9 mouse cellular contexts compared by ENCODE assay signal in the genomic region with DNA sequence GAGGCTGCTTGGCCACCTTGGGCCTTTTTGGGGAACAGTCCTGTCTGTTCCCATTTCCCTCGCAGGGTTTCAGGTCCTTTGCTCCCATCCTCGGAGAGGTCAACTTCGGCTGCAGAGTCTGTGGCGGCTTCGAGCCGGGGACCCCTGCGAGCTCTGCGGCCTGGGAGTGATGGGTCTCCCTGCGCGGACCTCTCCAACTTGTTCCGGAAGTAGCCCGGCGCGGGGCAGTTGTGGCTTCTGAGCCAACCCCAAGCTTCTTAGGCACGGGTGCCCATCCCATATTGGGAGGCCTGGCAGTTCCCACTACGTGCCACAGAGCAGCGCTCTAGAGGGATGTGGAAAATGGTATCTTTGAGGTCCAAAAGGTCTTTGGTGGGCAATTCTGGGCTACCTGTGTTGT. TPM values are rescaled to one million over a fixed set of nuclear protein-coding genes. Genes with fewer than 3 reads are reported as not detected.
A peak's percentile ranks its signal among the peaks of the same experiment; 100 is the strongest.
DNase-seq lines count a peak whose midpoint lies in the region; ATAC-seq lines count a peak whose summit lies in the region.
"Not testable (repeated sequence)": the region's sequence is repeated elsewhere in the genome, so short reads cannot be mapped to it uniquely, and the experiment has no call there.
"Had no signal": no experiment of that assay in that cellular context is flagged by ENCODE, and none has a peak within 500 bp of the region (broad histone marks: within the 10 kb centered on the region; RNA-seq: fewer than 3 reads in every experiment).

No protein-coding gene starts in this region.

- not testable (repeated sequence) for ATAC-seq in heart, embryonic 15.5 days (replicated peaks; ENCODE audit: insufficient number of reproducible peaks, insufficient read depth, low FRiP score, low read depth); intestine, embryonic 15.5 days; limb, embryonic 13.5 days (ENCODE audit: low FRiP score, low read depth); neural tube, embryonic 14.5 days (ENCODE audit: low read depth)

- not testable (repeated sequence) for H3K9ac ChIP-seq in heart, embryonic 15.5 days; intestine, embryonic 15.5 days; limb, embryonic 13.5 days; neural tube, embryonic 14.5 days (replicated peaks; ENCODE audit: low read depth, low read length)

- DNase-seq in adrenal gland, postnatal 14 days, result peak; percentile 19
- DNase-seq in forebrain, embryonic 10.5 days (ENCODE audit: extremely low spot score, low spot score), result peak; percentile 15
- peak; percentile 1 for DNase-seq in lung, postnatal 10 days
- DNase-seq in thymus, postnatal 4 days, result peak; percentile 3

- 28% methylated on average over 17 of the region's 17 CpGs for WGBS in forebrain, embryonic 10.5 days
- 13% methylated on average over 17 of the region's 17 CpGs for WGBS in heart, embryonic 15.5 days
- 10% methylated on average over 17 of the region's 17 CpGs for WGBS in intestine, embryonic 15.5 days
- 12% methylated on average over 17 of the region's 17 CpGs for WGBS in limb, embryonic 13.5 days
- WGBS in neural tube, embryonic 14.5 days, result 26% methylated on average over 17 of the region's 17 CpGs

- not testable (repeated sequence) for H3K27me3 ChIP-seq in forebrain, embryonic 10.5 days (ENCODE audit: poor library complexity, severe bottlenecking); heart, embryonic 15.5 days; intestine, embryonic 15.5 days (replicated peaks); limb, embryonic 13.5 days; neural tube, embryonic 14.5 days (ENCODE audit: control insufficient read depth, insufficient read depth, low read length)

- not testable (repeated sequence) for H3K36me3 ChIP-seq in forebrain, embryonic 10.5 days (replicated peaks); heart, embryonic 15.5 days; intestine, embryonic 15.5 days; limb, embryonic 13.5 days; neural tube, embryonic 14.5 days (ENCODE audit: control insufficient read depth, insufficient read depth, low read length)

- H3K4me1 ChIP-seq in forebrain, embryonic 10.5 days; heart, embryonic 15.5 days (replicated peaks); intestine, embryonic 15.5 days (replicated peaks); limb, embryonic 13.5 days; neural tube, embryonic 14.5 days (ENCODE audit: control insufficient read depth, insufficient read depth, low read length): not testable (repeated sequence)

- H3K27ac ChIP-seq in forebrain, embryonic 10.5 days; heart, embryonic 15.5 days; intestine, embryonic 15.5 days; limb, embryonic 13.5 days; neural tube, embryonic 14.5 days (ENCODE audit: low read depth, low read length): not testable (repeated sequence)

- peak overlapping the region; percentile 54 for H3K4me3 ChIP-seq in forebrain, embryonic 10.5 days
- peak overlapping the region; percentile 40 for H3K4me3 ChIP-seq in heart, embryonic 15.5 days
- peak overlapping the region; percentile 54 for H3K4me3 ChIP-seq in intestine, embryonic 15.5 days (replicated peaks)
- H3K4me3 ChIP-seq in limb, embryonic 13.5 days, result peak overlapping the region; percentile 54
- peak overlapping the region; percentile 35 for H3K4me3 ChIP-seq in neural tube, embryonic 14.5 days (ENCODE audit: low read depth, low read length)

- peak overlapping the region; percentile 51 for H3K4me2 ChIP-seq in heart, embryonic 15.5 days
- peak overlapping the region; percentile 62 for H3K4me2 ChIP-seq in intestine, embryonic 15.5 days (replicated peaks)
- peak overlapping the region; percentile 61 for H3K4me2 ChIP-seq in limb, embryonic 13.5 days (replicated peaks)
- H3K4me2 ChIP-seq in neural tube, embryonic 14.5 days (ENCODE audit: low read depth, low read length), result peak overlapping the region; percentile 32

- H3K9me3 ChIP-seq in forebrain, embryonic 10.5 days, result peaks cover 42% of the 10 kb centered on the region
- H3K9me3 ChIP-seq in heart, embryonic 15.5 days (replicated peaks); intestine, embryonic 15.5 days; neural tube, embryonic 14.5 days (ENCODE audit: control insufficient read depth, low read length): not testable (repeated sequence)
- H3K9me3 ChIP-seq in limb, embryonic 13.5 days, result peaks cover 33% of the 10 kb centered on the region

RNA-seq across cellular contexts. Expression of gene 5730507C01Rik, which starts 0.8 kb away (rescaled TPM):
- total RNA-seq in adrenal gland, postnatal 14 days (2021), result 0.59 and 0.71 TPM in 2 replicates
- 2.8 TPM in 2 replicates for polyA plus RNA-seq in forebrain, embryonic 10.5 days (2016; fragmentation: Nextera tagmentation; extraction: Ambion mirVana)
- polyA plus RNA-seq in heart, embryonic 15.5 days (2015; fragmentation: Nextera tagmentation; extraction: Ambion mirVana), result 0.60 and 0.80 TPM in 2 replicates
- polyA plus RNA-seq in intestine, embryonic 15.5 days (2015; fragmentation: Nextera tagmentation; extraction: Ambion mirVana), result 2.8 and 3.0 TPM in 2 replicates
- 3.2 and 3.3 TPM in 2 replicates for polyA plus RNA-seq in limb, embryonic 13.5 days (2015; fragmentation: Nextera tagmentation; extraction: Ambion mirVana)
- polyA plus RNA-seq in neural tube, embryonic 14.5 days (2014; fragmentation: Nextera tagmentation; extraction: Ambion mirVana), result 4.6 and 6.6 TPM in 2 replicates
- polyA plus RNA-seq: C2C12 had no signal
